Mouse (Mus musculus) MEL (cell line): Measurements from ENCODE around the gene Rrp8.
A peak's percentile ranks its signal among the peaks of the same experiment; 100 is the strongest.

Experiments used
- CTCF ChIP-seq, 3 experiments: IDR thresholded peaks in 2 of 3; conservative IDR thresholded peaks in 1 of 3; 2 replicates each; pipeline ENCODE4 v1.5.1; 2011 to 2012; ENCODE audit warnings: low read length in 3 of 3, low read depth in 2 of 3, mild to moderate bottlenecking in 2 of 3, improper control_type of control experiment in 1 of 3, inconsistent platforms in 1 of 3, mixed read lengths in 1 of 3, moderate library complexity in 1 of 3; ENCODE audit not compliant: control insufficient read depth in 1 of 3, insufficient read depth in 1 of 3, poor library complexity in 1 of 3, severe bottlenecking in 1 of 3
- GATA1 ChIP-seq: IDR thresholded peaks from 2 replicates; pipeline ENCODE4 v1.6.1; 2011; ENCODE audit warnings: low read depth, low read length, improper control_type of control experiment
- MAZ ChIP-seq: IDR thresholded peaks from 2 replicates; pipeline ENCODE4 v1.6.1; 2012; ENCODE audit warnings: low read depth, mild to moderate bottlenecking, inconsistent platforms, low read length, improper control_type of control experiment
- POLR2A ChIP-seq, 2 experiments: IDR thresholded peaks; 2 replicates each; pipeline ENCODE4 v1.6.1; 2011 to 2012; ENCODE audit warnings: low read length in 2 of 2, mild to moderate bottlenecking in 2 of 2, control low read depth in 1 of 2, improper control_type of control experiment in 1 of 2, low read depth in 1 of 2, moderate library complexity in 1 of 2; ENCODE audit not compliant: control insufficient read depth in 1 of 2, insufficient read depth in 1 of 2, poor library complexity in 1 of 2
- ZNF384 ChIP-seq: IDR thresholded peaks from 2 replicates; pipeline ENCODE4 v1.6.1; 2012; ENCODE audit warnings: low read depth, mild to moderate bottlenecking, inconsistent platforms, low read length, improper control_type of control experiment

DNA sequence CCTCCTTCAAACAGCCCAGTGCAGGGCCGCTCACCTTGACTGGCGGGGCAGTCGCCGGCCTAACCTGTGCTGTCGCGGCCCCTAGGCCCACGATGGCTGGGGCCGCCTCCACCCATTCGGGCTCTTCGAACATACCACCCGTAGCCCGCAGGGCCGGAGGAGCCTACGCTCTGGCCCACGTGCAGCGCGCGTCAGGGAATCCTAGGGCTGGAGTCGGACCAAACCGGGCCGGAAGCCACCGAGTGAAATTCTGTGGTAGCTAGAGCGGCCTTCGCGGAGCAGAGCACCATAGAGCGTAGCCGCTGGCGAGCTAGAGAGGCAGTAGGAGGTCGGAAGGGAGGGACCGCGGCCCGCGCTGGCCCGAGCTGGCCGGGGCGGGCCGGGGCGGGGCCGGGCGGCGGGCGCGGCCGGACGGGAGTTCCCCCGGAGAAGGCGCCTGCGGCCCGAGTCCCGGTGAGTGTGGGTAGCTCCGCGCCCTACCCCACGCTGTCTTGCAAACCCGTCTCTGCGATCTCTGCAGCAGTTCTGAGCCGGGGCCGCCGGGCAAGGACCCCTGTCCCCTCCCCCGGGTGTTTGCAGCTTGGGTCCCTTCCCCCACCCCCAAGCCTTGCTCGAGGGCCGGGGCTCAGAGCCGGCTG, 802 bp downstream of the Rrp8 start, which contains the start of gene Ilk:
- TF ChIP-seq GATA1 (no peak), POLR2A (IDR thresholded peaks at IDR 0.05; ENCODE audit: control insufficient read depth in 1 of 2, insufficient read depth in 1 of 2, low read depth in 1 of 2, low read length in 2 of 2, poor library complexity in 1 of 2) (peak; percentile 81 to 85), CTCF (IDR thresholded peaks at IDR 0.05 in 2 of 3, conservative IDR thresholded peaks at IDR 0.05 in 1 of 3; ENCODE audit: control insufficient read depth in 1 of 3, insufficient read depth in 1 of 3, low read depth in 2 of 3, low read length in 3 of 3, poor library complexity in 1 of 3, severe bottlenecking in 1 of 3) (no peak), ZNF384 (no peak), MAZ (peak; percentile 35; the same call in 1 of the 2 replicates)
